Mouse (Mus musculus) kidney, postnatal 0 days (tissue): ENCODE data around the gene Btg2. TPM values are rescaled to one million over a fixed set of nuclear protein-coding genes. Genes with fewer than 3 reads are reported as not detected.

Source experiments
- ATAC-seq: fragments of 200-750 bp; cut with Nextera tagmentation; replicated peaks from 2 replicates; pipeline ENCODE4 v1.8.0; 2017; ENCODE audit warnings: low read depth, moderate number of reproducible peaks, moderate TSS enrichment, moderate library complexity; ENCODE audit not compliant: low FRiP score
- DNase-seq: peaks from one replicate; pipeline ENCODE4 v3.0.0-alpha.2; 2016; ENCODE audit warnings: low spot score
- H3K27ac ChIP-seq: fragments of 300-500 bp; sonication (generic); 2 replicates; pipeline ENCODE4 v1.5.1; 2014; ENCODE audit warnings: mild to moderate bottlenecking
- H3K27me3 ChIP-seq: fragments of 300-500 bp; sonication (generic); 2 replicates; pipeline ENCODE4 v1.6.1; 2014; ENCODE audit warnings: low read length, mixed read lengths; ENCODE audit not compliant: insufficient read depth
- H3K36me3 ChIP-seq: fragments of 300-500 bp; sonication (generic); 2 replicates; pipeline ENCODE4 v1.6.1; 2014; ENCODE audit warnings: low read length, mixed read lengths; ENCODE audit not compliant: insufficient read depth
- H3K4me1 ChIP-seq: fragments of 300-500 bp; sonication (generic); replicated peaks from 2 replicates; pipeline ENCODE4 v1.6.1; 2014; ENCODE audit warnings: antibody characterized with exemption, low read length, mixed read lengths; ENCODE audit not compliant: insufficient read depth
- H3K4me2 ChIP-seq: fragments of 300-500 bp; sonication (generic); 2 replicates; pipeline ENCODE4 v1.6.1; 2014; ENCODE audit warnings: mild to moderate bottlenecking, low read length, moderate library complexity, mixed read lengths
- H3K4me3 ChIP-seq: fragments of 300-500 bp; sonication (generic); replicated peaks from 2 replicates; pipeline ENCODE4 v1.5.1; 2014; ENCODE audit warnings: low read depth, low read length
- H3K9ac ChIP-seq: fragments of 300-500 bp; sonication (generic); 2 replicates; pipeline ENCODE4 v1.6.1; 2014; ENCODE audit warnings: low read depth, low read length
- H3K9me3 ChIP-seq: fragments of 300-500 bp; sonication (generic); replicated peaks from 2 replicates; pipeline ENCODE4 v1.6.1; 2016; ENCODE audit warnings: low read length, inconsistent platforms, mixed read lengths
- CTCF ChIP-seq: IDR thresholded peaks from 2 replicates; pipeline ENCODE4 v1.5.1; 2016; ENCODE audit warnings: antibody characterized with exemption, low read depth, mild to moderate bottlenecking, moderate library complexity
- WGBS: fragments of 180-500 bp; shearing (Covaris S2); extraction: QIAGEN DNeasy Blood & Tissue Kit; methylation state at CpG from one replicate; pipeline ENCODE4 v1.1.7; 2014; 5-methylcytosine and 5-hydroxymethylcytosine counted together
- polyA plus RNA-seq: library from polyadenylated mRNA; unstranded; fragments of >200 nt; fragmentation: Nextera tagmentation; extraction: Ambion mirVana; gene quantifications from 2 replicates; pipeline ENCODE4 v1.2.1, GENCODE M21; 2015

The Btg2 gene
- polyA plus RNA-seq, 1 experiment from 2014 or later: 37.5 TPM

DNA sequence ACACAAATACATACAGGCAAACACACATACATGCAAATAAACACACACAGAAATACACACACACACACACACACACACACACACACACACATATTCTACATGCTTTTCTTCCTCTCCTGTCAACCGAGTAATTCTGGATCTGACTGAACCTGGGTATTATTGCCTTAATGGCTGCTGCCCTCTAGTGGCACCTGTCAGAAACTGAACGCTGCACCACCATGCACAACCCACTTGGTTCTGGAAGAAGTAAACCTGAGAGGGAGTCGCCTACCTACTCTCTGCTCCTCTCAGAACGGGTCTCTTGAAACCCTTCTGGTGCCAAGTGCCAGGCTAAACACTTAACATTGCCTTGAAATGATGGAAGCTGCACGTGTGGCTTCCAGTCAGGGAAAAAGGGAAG is 30.2 kb downstream of the Btg2 start:
- Histone ChIP-seq H3K9ac (no peak overlapping the region), H3K36me3 (no peaks in the 10 kb centered on the region), H3K27ac (no peak overlapping the region), H3K9me3 (no peaks in the 10 kb centered on the region), H3K4me1 (no peaks in the 10 kb centered on the region), H3K27me3 (no peaks in the 10 kb centered on the region), H3K4me3 (no peak overlapping the region), H3K4me2 (no peak overlapping the region)
- DNase-seq (peak; percentile 93), ATAC-seq (peak; percentile 35; the same call in 1 of the 2 replicates)
- WGBS: 4% methylated on average over 5 of the region's 5 CpGs
- peak; percentile 99 for TF ChIP-seq CTCF

DNA sequence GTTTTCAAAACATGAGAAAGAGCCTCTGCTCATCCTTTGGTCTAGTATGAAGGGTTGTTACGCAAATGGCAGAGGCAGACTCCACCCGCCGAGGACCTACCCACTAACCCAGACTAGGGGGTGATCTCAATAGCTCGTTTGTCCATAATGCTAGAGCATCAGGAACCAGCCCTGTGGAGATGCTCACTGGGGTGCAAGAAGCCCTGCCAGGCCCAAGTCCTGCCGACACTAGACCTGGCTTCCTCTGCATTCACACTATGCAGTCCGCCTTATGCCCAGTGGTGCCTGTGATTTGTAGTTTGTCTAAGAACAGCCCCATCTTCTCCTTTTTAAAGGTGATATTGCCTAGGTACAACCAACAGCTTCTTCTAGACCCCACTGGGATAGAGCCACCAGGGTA is 31.5 kb downstream of the Btg2 start:
- no peaks in the 10 kb centered on the region for H3K27me3 ChIP-seq
- H3K4me2 ChIP-seq: no peak overlapping the region
- H3K4me1 ChIP-seq: no peaks in the 10 kb centered on the region
- H3K9me3 ChIP-seq: no peaks in the 10 kb centered on the region
- DNase-seq (no peak), ATAC-seq (no peak)
- H3K9ac ChIP-seq: no peak overlapping the region
- no peak overlapping the region for H3K27ac ChIP-seq
- no peaks in the 10 kb centered on the region for H3K36me3 ChIP-seq
- WGBS: 81% methylated on average over 6 of the region's 6 CpGs
- no peak for TF ChIP-seq CTCF
- H3K4me3 ChIP-seq: no peak overlapping the region

- ATAC-seq: peak; percentile 53
- 0 out of 2 replicates have a peak overlapping the region, but pooled peaks have one; percentile 1 for H3K9ac ChIP-seq
Observed at GRCm38 (mm10) chr1:134046387-134046786, 32.5 kb downstream of the Btg2 start.

DNA sequence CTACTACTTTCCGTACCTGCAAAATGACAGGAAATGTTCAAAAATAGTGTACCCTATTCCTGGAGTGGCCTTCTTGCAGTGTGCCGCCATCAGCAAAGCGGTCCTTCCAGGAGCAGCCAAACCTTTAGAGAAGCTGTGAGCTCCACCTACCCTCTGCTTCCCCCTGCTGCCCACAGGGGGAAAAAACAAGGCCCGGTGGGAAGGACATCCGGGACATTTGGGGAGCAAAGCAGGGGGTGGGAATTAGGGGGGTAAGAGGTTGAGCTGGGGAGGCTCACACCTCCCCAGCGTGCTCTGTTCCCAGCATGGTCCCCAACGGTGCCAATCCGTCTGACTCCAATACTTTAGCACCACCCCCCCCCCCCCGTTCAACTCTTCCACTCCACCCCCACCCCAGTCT is 32.9 kb downstream of the Btg2 start:
- peak; percentile 91 for DNase-seq
- no peak overlapping the region for H3K4me3 ChIP-seq
- H3K4me1 ChIP-seq: no peaks in the 10 kb centered on the region
- TF ChIP-seq CTCF: peak; percentile 90
- no peaks in the 10 kb centered on the region for H3K27me3 ChIP-seq
- H3K27ac ChIP-seq: no peak overlapping the region
- H3K4me2 ChIP-seq: peak overlapping the region; percentile 48
- H3K9ac ChIP-seq: 0 out of 2 replicates have a peak overlapping the region, but pooled peaks have one; percentile 1
- no peaks in the 10 kb centered on the region for H3K36me3 ChIP-seq
- 1% methylated on average over 9 of the region's 9 CpGs for WGBS
- no peaks in the 10 kb centered on the region for H3K9me3 ChIP-seq
- ATAC-seq: peak; percentile 57; the same call in 1 of the 2 replicates

More at GRCm38 (mm10) chr1:134046387-134046786, 32.5 kb downstream of the Btg2 start:
- no peak for DNase-seq
- TF ChIP-seq CTCF: no peak
- WGBS: 24% methylated on average over 23 of the region's 23 CpGs
- no peak overlapping the region for H3K27ac ChIP-seq
- H3K9me3 ChIP-seq: no peaks in the 10 kb centered on the region
- no peaks in the 10 kb centered on the region for H3K36me3 ChIP-seq
- no peak overlapping the region for H3K4me3 ChIP-seq
- no peaks in the 10 kb centered on the region for H3K27me3 ChIP-seq
- no peaks in the 10 kb centered on the region for H3K4me1 ChIP-seq
- peak overlapping the region; percentile 48 for H3K4me2 ChIP-seq

GRCm38 (mm10) chr1:134044805-134045204 is 34.1 kb downstream of the Btg2 start:
- Histone ChIP-seq H3K36me3 (no peaks in the 10 kb centered on the region), H3K27me3 (no peaks in the 10 kb centered on the region), H3K27ac (no peak overlapping the region), H3K9me3 (no peaks in the 10 kb centered on the region), H3K4me2 (no peak overlapping the region), H3K4me3 (no peak overlapping the region), H3K4me1 (no peaks in the 10 kb centered on the region), H3K9ac (no peak overlapping the region)
- ATAC-seq (no peak), DNase-seq (no peak)
- 89% methylated on average over 6 of the region's 6 CpGs for WGBS
- TF ChIP-seq CTCF: no peak

- Histone ChIP-seq H3K9ac (no peak overlapping the region), H3K4me2 (no peak overlapping the region), H3K4me3 (no peak overlapping the region), H3K36me3 (no peaks in the 10 kb centered on the region), H3K9me3 (no peaks in the 10 kb centered on the region), H3K4me1 (0 out of 2 replicates have a peak, but pooled peaks cover 2% of the 10 kb centered on the region), H3K27me3 (no peaks in the 10 kb centered on the region), H3K27ac (no peak overlapping the region)
- ATAC-seq (no peak), DNase-seq (no peak)
- WGBS: 32% methylated on average over 1 of the region's 1 CpGs
- no peak for TF ChIP-seq CTCF
Observed at GRCm38 (mm10) chr1:134042341-134042740, 36.6 kb downstream of the Btg2 start.

GRCm38 (mm10) chr1:134041900-134042299 is 37.0 kb downstream of the Btg2 start:
- no peak for TF ChIP-seq CTCF
- no peak overlapping the region for H3K9ac ChIP-seq
- no peak for DNase-seq
- no peak overlapping the region for H3K27ac ChIP-seq
- H3K9me3 ChIP-seq: no peaks in the 10 kb centered on the region
- H3K4me1 ChIP-seq: 0 out of 2 replicates have a peak, but pooled peaks cover 6% of the 10 kb centered on the region
- H3K4me3 ChIP-seq: no peak overlapping the region
- H3K27me3 ChIP-seq: no peaks in the 10 kb centered on the region
- no peaks in the 10 kb centered on the region for H3K36me3 ChIP-seq
- no peak for ATAC-seq
- no peak overlapping the region for H3K4me2 ChIP-seq
- WGBS: 43% methylated on average over 2 of the region's 2 CpGs
